In genomic region chr4:109128017-109128416, GRCm38 (mm10) we compare ENCODE assay signal across 23 mouse cellular contexts.
DNase-seq lines count a peak whose midpoint lies in the region; ATAC-seq and TF ChIP-seq lines count a peak whose summit lies in the region.
"Had no signal": no experiment of that assay in that cellular context is flagged by ENCODE, and none has a peak within 500 bp of the region (broad histone marks: within the 10 kb centered on the region; RNA-seq: fewer than 3 reads in every experiment).

No protein-coding gene starts in this region.

- peaks cover 9% of the 10 kb centered on the region; the same call in 1 of the 2 replicates for H3K4me1 ChIP-seq in hindbrain, embryonic 10.5 days (replicated peaks)
- peaks cover 5% of the 10 kb centered on the region for H3K4me1 ChIP-seq in hindbrain, embryonic 12.5 days
- H3K4me1 ChIP-seq in forebrain, embryonic 15.5 days = peaks cover 19% of the 10 kb centered on the region
- H3K4me1 ChIP-seq in midbrain, embryonic 16.5 days (ENCODE audit: control insufficient read depth, insufficient read depth, low read length) = peaks cover 10% of the 10 kb centered on the region
- peaks cover 9% of the 10 kb centered on the region for H3K4me1 ChIP-seq in liver, embryonic 12.5 days
- H3K4me1 ChIP-seq: embryonic facial prominence, embryonic 10.5 days; intestine, embryonic 15.5 days; limb, embryonic 10.5 days; stomach, embryonic 15.5 days had no signal

- H3K9ac ChIP-seq in hindbrain, embryonic 12.5 days = no peak overlapping the region
- H3K9ac ChIP-seq in forebrain, embryonic 15.5 days (replicated peaks) = no peak overlapping the region
- no peak overlapping the region for H3K9ac ChIP-seq in midbrain, embryonic 16.5 days (ENCODE audit: low read depth, low read length)
- H3K9ac ChIP-seq in liver, embryonic 12.5 days = no peak overlapping the region
- H3K9ac ChIP-seq: intestine, embryonic 15.5 days; midbrain, embryonic 12.5 days; neural tube, embryonic 15.5 days; stomach, embryonic 15.5 days had no signal

- H3K27me3 ChIP-seq in hindbrain, embryonic 10.5 days (ENCODE audit: insufficient read depth, poor library complexity, severe bottlenecking) = no peaks in the 10 kb centered on the region
- no peaks in the 10 kb centered on the region for H3K27me3 ChIP-seq in hindbrain, embryonic 12.5 days
- no peaks in the 10 kb centered on the region for H3K27me3 ChIP-seq in forebrain, embryonic 15.5 days
- no peaks in the 10 kb centered on the region for H3K27me3 ChIP-seq in midbrain, embryonic 16.5 days (ENCODE audit: control insufficient read depth, insufficient read depth, low read depth, low read length)
- no peaks in the 10 kb centered on the region for H3K27me3 ChIP-seq in liver, embryonic 12.5 days (replicated peaks)
- H3K27me3 ChIP-seq: intestine, embryonic 15.5 days; midbrain, embryonic 12.5 days; neural tube, embryonic 15.5 days; stomach, embryonic 15.5 days had no signal

- no peak for ATAC-seq in hindbrain, embryonic 12.5 days (ENCODE audit: low FRiP score)
- peak; percentile 51; the same call in 1 of the 2 replicates for ATAC-seq in forebrain, embryonic 15.5 days (replicated peaks)
- peak; percentile 34; the same call in 1 of the 2 replicates for ATAC-seq in midbrain, embryonic 16.5 days
- ATAC-seq in liver, embryonic 12.5 days = no peak
- ATAC-seq: intestine, embryonic 15.5 days had no signal

- TF ChIP-seq POLR2A in brain, embryonic 14.5 days (IDR thresholded peaks at IDR 0.05; ENCODE audit: borderline replicate concordance, extremely low read depth, insufficient read depth, insufficient read length, poor library complexity, severe bottlenecking) = no peak

- no peak overlapping the region for H3K4me3 ChIP-seq in hindbrain, embryonic 10.5 days
- no peak overlapping the region for H3K4me3 ChIP-seq in hindbrain, embryonic 12.5 days
- no peak overlapping the region for H3K4me3 ChIP-seq in forebrain, embryonic 15.5 days
- no peak overlapping the region for H3K4me3 ChIP-seq in midbrain, embryonic 16.5 days (ENCODE audit: low read depth, low read length)
- H3K4me3 ChIP-seq in liver, embryonic 12.5 days = no peak overlapping the region
- H3K4me3 ChIP-seq: embryonic facial prominence, embryonic 10.5 days; heart, embryonic 10.5 days; intestine, embryonic 15.5 days; limb, embryonic 10.5 days; midbrain, embryonic 12.5 days; neural tube, embryonic 15.5 days; stomach, embryonic 15.5 days had no signal

- H3K4me2 ChIP-seq in hindbrain, embryonic 12.5 days (replicated peaks) = no peak overlapping the region
- no peak overlapping the region for H3K4me2 ChIP-seq in forebrain, embryonic 15.5 days (replicated peaks)
- no peak overlapping the region for H3K4me2 ChIP-seq in midbrain, embryonic 16.5 days (ENCODE audit: low read length)
- no peak overlapping the region for H3K4me2 ChIP-seq in liver, embryonic 12.5 days
- H3K4me2 ChIP-seq: intestine, embryonic 15.5 days; midbrain, embryonic 12.5 days; neural tube, embryonic 15.5 days; stomach, embryonic 15.5 days had no signal

- no peak for DNase-seq in hindbrain, embryonic 10.5 days (ENCODE audit: low spot score)
- peak; percentile 54 for DNase-seq in brain, embryonic 14.5 days (ENCODE audit: low read depth)
- no peak for DNase-seq in embryo, embryonic 10 days (ENCODE audit: low spot score)
- DNase-seq: adrenal gland, adult 2 months; cerebellum, adult 9-10 months; gastrocnemius, postnatal 36 days; kidney, adult 8-10 months; kidney, postnatal 10 days; liver; lung, adult 18-20 months; lung, postnatal 10 days; thymus, postnatal 36 days had no signal

- 0 out of 2 replicates have a peak overlapping the region, but pooled peaks have one; percentile 12 for H3K27ac ChIP-seq in hindbrain, embryonic 10.5 days
- H3K27ac ChIP-seq in hindbrain, embryonic 12.5 days = no peak overlapping the region
- H3K27ac ChIP-seq in forebrain, embryonic 15.5 days (replicated peaks) = peak overlapping the region; percentile 62
- H3K27ac ChIP-seq in midbrain, embryonic 16.5 days (ENCODE audit: low read length) = peak overlapping the region; percentile 30; the same call in 1 of the 2 replicates
- H3K27ac ChIP-seq in liver, embryonic 12.5 days = no peak overlapping the region
- H3K27ac ChIP-seq: embryonic facial prominence, embryonic 10.5 days; intestine, embryonic 15.5 days; limb, embryonic 10.5 days; midbrain, embryonic 12.5 days; neural tube, embryonic 15.5 days; stomach, embryonic 15.5 days had no signal

- H3K36me3 ChIP-seq in hindbrain, embryonic 10.5 days = no peaks in the 10 kb centered on the region
- H3K36me3 ChIP-seq in hindbrain, embryonic 12.5 days = peaks cover 6% of the 10 kb centered on the region; the same call in 1 of the 2 replicates
- H3K36me3 ChIP-seq in forebrain, embryonic 15.5 days = no peaks in the 10 kb centered on the region
- no peaks in the 10 kb centered on the region; the same call in none of the 2 replicates for H3K36me3 ChIP-seq in midbrain, embryonic 16.5 days (ENCODE audit: control insufficient read depth, insufficient read depth, low read length)
- no peaks in the 10 kb centered on the region for H3K36me3 ChIP-seq in liver, embryonic 12.5 days
- H3K36me3 ChIP-seq: embryonic facial prominence, embryonic 10.5 days; heart, embryonic 10.5 days; intestine, embryonic 15.5 days; stomach, embryonic 15.5 days had no signal

- no peak for TF ChIP-seq CTCF in brain, embryonic 14.5 days (IDR thresholded peaks at IDR 0.05; ENCODE audit: borderline replicate concordance, extremely low read depth, insufficient read depth, insufficient read length)

- 80% methylated on average over 9 of the region's 9 CpGs for WGBS in hindbrain, embryonic 10.5 days
- 82% methylated on average over 9 of the region's 9 CpGs for WGBS in hindbrain, embryonic 12.5 days
- WGBS in forebrain, embryonic 15.5 days = 58% methylated on average over 9 of the region's 9 CpGs
- WGBS in midbrain, embryonic 16.5 days = 50% methylated on average over 9 of the region's 9 CpGs
- WGBS in liver, embryonic 12.5 days (ENCODE audit: insufficient replicate concordance) = 76% methylated on average over 9 of the region's 9 CpGs

- no peaks in the 10 kb centered on the region for H3K9me3 ChIP-seq in hindbrain, embryonic 10.5 days
- no peaks in the 10 kb centered on the region for H3K9me3 ChIP-seq in hindbrain, embryonic 12.5 days (replicated peaks)
- H3K9me3 ChIP-seq in forebrain, embryonic 15.5 days = no peaks in the 10 kb centered on the region
- no peaks in the 10 kb centered on the region for H3K9me3 ChIP-seq in midbrain, embryonic 16.5 days (replicated peaks; ENCODE audit: control insufficient read depth, low read length, poor library complexity, severe bottlenecking)
- H3K9me3 ChIP-seq in liver, embryonic 12.5 days (replicated peaks) = no peaks in the 10 kb centered on the region
- H3K9me3 ChIP-seq: embryonic facial prominence, embryonic 10.5 days; heart, embryonic 10.5 days; intestine, embryonic 15.5 days; limb, embryonic 10.5 days; midbrain, embryonic 12.5 days; neural tube, embryonic 15.5 days; stomach, embryonic 15.5 days had no signal

Comparison
In these comparisons a context has a peak if more than half of its experiments do, and no peak if none do; other contexts are left out.
1. H3K27ac ChIP-seq: peak in hindbrain, embryonic 10.5 days (single experiment), forebrain, embryonic 15.5 days (single experiment) and midbrain, embryonic 16.5 days (single experiment); none in hindbrain, embryonic 12.5 days (single experiment) and liver, embryonic 12.5 days (single experiment).
2. ATAC-seq: peak in forebrain, embryonic 15.5 days (single experiment) and midbrain, embryonic 16.5 days (single experiment); none in hindbrain, embryonic 12.5 days (single experiment) and liver, embryonic 12.5 days (single experiment).